Mouse (Mus musculus) layer of hippocampus, adult 18-20 months (tissue): ENCODE results near the gene 4930595M18Rik. TPM values are rescaled to one million over a fixed set of nuclear protein-coding genes. Genes with fewer than 3 reads are reported as not detected.

ENCODE experiments used
- DNase-seq, 2 experiments: peaks; one replicate each; pipeline ENCODE4 v3.0.0; 2022; ENCODE audit warnings: low spot score in 2 of 2
- long read RNA-seq: library from polyadenylated mRNA; stranded (forward); transcript quantifications from one replicate; pipeline ENCODE4 v2.0.0, GENCODE M21; 2021
- total RNA-seq, 2 experiments: library from RNA; stranded (reverse); gene quantifications; 2 replicates each; pipeline ENCODE4 v1.2.3; 2021

The 4930595M18Rik gene
- total RNA-seq, result not detected
- long read RNA-seq, result 0 reads

DNA sequence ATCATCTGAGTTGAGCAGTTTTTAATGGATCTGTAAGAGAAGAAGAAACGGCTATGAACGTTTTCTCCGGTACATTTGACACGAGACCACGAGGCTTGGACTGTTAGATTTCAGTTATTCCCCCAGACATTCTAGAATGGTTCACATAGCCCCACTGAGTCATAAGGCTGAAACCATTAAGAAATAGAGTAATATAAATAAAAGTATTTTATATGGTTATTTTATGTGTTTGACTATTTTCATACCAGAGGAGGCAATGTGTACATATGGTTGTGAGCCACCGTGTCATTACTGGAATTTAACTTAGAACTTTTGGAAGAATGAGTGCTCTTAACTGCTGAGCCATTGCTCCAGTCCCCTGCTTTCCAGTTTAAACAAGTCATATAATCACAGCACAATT lies at the start of gene 4930595M18Rik:
TSS of gene 4930595M18Rik (minus strand) at position 101 of the 400 bp plus-strand sequence.
- no peak for DNase-seq

DNA sequence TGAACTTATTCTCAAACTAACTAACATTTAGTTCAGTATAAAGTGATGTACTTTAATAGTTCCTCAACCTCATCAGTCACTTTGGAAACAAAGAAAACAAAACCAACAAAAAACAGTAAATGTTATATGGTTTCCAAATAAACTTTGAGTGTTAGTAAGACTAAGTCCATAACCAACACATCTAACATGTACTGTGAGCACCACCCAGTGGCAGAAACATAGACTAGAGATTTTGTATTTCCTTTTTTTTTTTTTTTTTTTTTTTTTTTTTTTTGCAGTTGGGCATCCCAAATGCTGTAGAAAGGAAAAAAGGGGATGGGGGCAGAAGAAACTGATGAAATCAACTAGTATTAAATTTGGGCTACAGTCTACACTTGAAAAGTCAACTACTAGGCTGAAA lies 14.6 kb upstream of the 4930595M18Rik start:
- DNase-seq, result peak in 1 of 2 experiments; percentile 13
